Mouse (Mus musculus): ENCODE measurements around the gene Ttll1. TPM values are rescaled to one million over a fixed set of nuclear protein-coding genes. Genes with fewer than 3 reads are reported as not detected.

Gene Ttll1
- total and polyA plus RNA-seq, 3 experiments: 2.3 to 12.3 (median 6.5) TPM

GRCm38 (mm10) chr15:83541647-83542287, 31.1 kb upstream of the Ttll1 start:
- peaks cover 19% of the 10 kb centered on the region for H3K36me3 ChIP-seq (replicated peaks)
- H3K4me1 ChIP-seq (ENCODE audit: insufficient read depth, low read depth, low read length): peaks cover 10% of the 10 kb centered on the region
- no peak for TF ChIP-seq GATA2 (IDR thresholded peaks at IDR 0.05; ENCODE audit: borderline replicate concordance, low read depth, low read length)
- no peak for TF ChIP-seq POLR2AphosphoS5 (IDR thresholded peaks at IDR 0.05; ENCODE audit: insufficient replicate concordance, low read depth, low read length)
- TF ChIP-seq GATA1 (IDR thresholded peaks at IDR 0.05; ENCODE audit: borderline replicate concordance, low read length): no peak
- no peak for TF ChIP-seq TAL1 (conservative IDR thresholded peaks at IDR 0.05; ENCODE audit: low read depth, low read length)
- TF ChIP-seq CTCF (IDR thresholded peaks at IDR 0.05; ENCODE audit: low read depth, low read length): no peak
- peaks cover 51% of the 10 kb centered on the region for H3K27me3 ChIP-seq (ENCODE audit: insufficient read depth, low read length)
- ATAC-seq (ENCODE audit: extremely low read depth, insufficient number of reproducible peaks, low FRiP score, poor library complexity, severe bottlenecking) (no peak), DNase-seq (ENCODE audit: low spot score) (no peak)
- H3K4me3 ChIP-seq (ENCODE audit: low read depth, low read length): no peak overlapping the region
- no peaks in the 10 kb centered on the region for H3K9me3 ChIP-seq (replicated peaks)

DNA sequence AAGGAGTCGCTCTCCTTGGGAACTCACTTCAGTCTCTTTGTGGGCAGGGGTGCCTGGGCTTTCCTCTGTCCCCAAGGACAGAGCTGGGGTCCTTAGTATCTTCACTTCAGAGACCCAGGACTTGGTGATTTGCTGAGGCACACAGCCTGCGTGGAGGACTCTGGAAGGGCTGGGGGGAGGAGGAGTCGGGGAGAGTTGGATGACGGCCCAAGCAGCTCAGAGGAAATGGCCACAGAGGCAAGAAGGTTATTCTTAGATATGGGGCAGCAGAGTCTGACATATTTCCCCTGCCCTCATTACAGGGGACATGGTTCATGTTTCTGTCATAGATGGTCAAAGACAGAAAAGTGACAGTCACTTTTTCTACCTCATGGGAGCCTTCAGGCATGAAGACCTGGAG, 29.2 kb upstream of the Ttll1 start:
- Histone ChIP-seq H3K27me3 (ENCODE audit: insufficient read depth, low read length) (peaks cover 58% of the 10 kb centered on the region), H3K9me3 (replicated peaks) (no peaks in the 10 kb centered on the region), H3K4me1 (ENCODE audit: insufficient read depth, low read depth, low read length) (no peaks in the 10 kb centered on the region; the same call in 1 of the 2 replicates), H3K4me3 (ENCODE audit: low read depth, low read length) (no peak overlapping the region), H3K36me3 (replicated peaks) (peaks cover under 1% of the 10 kb centered on the region)
- ATAC-seq (ENCODE audit: extremely low read depth, insufficient number of reproducible peaks, low FRiP score, poor library complexity, severe bottlenecking) (no peak), DNase-seq (ENCODE audit: low spot score) (no peak)
- no peak for TF ChIP-seq TAL1 (conservative IDR thresholded peaks at IDR 0.05; ENCODE audit: low read depth, low read length)
- TF ChIP-seq GATA1 (IDR thresholded peaks at IDR 0.05; ENCODE audit: borderline replicate concordance, low read length): no peak
- no peak for TF ChIP-seq CTCF (IDR thresholded peaks at IDR 0.05; ENCODE audit: low read depth, low read length)
- TF ChIP-seq GATA2 (IDR thresholded peaks at IDR 0.05; ENCODE audit: borderline replicate concordance, low read depth, low read length): no peak
- no peak for TF ChIP-seq POLR2AphosphoS5 (IDR thresholded peaks at IDR 0.05; ENCODE audit: insufficient replicate concordance, low read depth, low read length)

- Histone ChIP-seq H3K4me1 (ENCODE audit: insufficient read depth, low read depth, low read length) (no peaks in the 10 kb centered on the region; the same call in 1 of the 2 replicates), H3K27me3 (ENCODE audit: insufficient read depth, low read length) (peaks cover 61% of the 10 kb centered on the region), H3K36me3 (replicated peaks) (no peaks in the 10 kb centered on the region), H3K4me3 (ENCODE audit: low read depth, low read length) (no peak overlapping the region), H3K9me3 (replicated peaks) (no peaks in the 10 kb centered on the region)
- ATAC-seq (ENCODE audit: extremely low read depth, insufficient number of reproducible peaks, low FRiP score, poor library complexity, severe bottlenecking): no peak
- TF ChIP-seq POLR2AphosphoS5 (IDR thresholded peaks at IDR 0.05; ENCODE audit: insufficient replicate concordance, low read depth, low read length) (no peak), TAL1 (conservative IDR thresholded peaks at IDR 0.05; ENCODE audit: low read depth, low read length) (no peak), GATA2 (IDR thresholded peaks at IDR 0.05; ENCODE audit: borderline replicate concordance, low read depth, low read length) (no peak), GATA1 (IDR thresholded peaks at IDR 0.05; ENCODE audit: borderline replicate concordance, low read length) (no peak)
- DNase-seq (ENCODE audit: low spot score): no peak
These were observed 28.2 kb upstream of the Ttll1 start for GRCm38 (mm10) chr15:83538855-83539254.

GRCm38 (mm10) chr15:83535890-83536231, 25.2 kb upstream of the Ttll1 start:
- ATAC-seq (ENCODE audit: extremely low read depth, insufficient number of reproducible peaks, low FRiP score, poor library complexity, severe bottlenecking): no peak

GRCm38 (mm10) chr15:83534960-83535889, 24.5 kb upstream of the Ttll1 start:
- ATAC-seq (ENCODE audit: extremely low read depth, insufficient number of reproducible peaks, low FRiP score, poor library complexity, severe bottlenecking): no peak
- 0 out of 2 replicates have a peak, but pooled peaks cover 2% of the 10 kb centered on the region for H3K9me3 ChIP-seq (replicated peaks)
- no peak for DNase-seq (ENCODE audit: low spot score)
- H3K36me3 ChIP-seq (replicated peaks): no peaks in the 10 kb centered on the region
- no peak overlapping the region for H3K4me3 ChIP-seq (ENCODE audit: low read depth, low read length)
- peaks cover 47% of the 10 kb centered on the region for H3K27me3 ChIP-seq (ENCODE audit: insufficient read depth, low read length)
- H3K4me1 ChIP-seq (ENCODE audit: insufficient read depth, low read depth, low read length): no peaks in the 10 kb centered on the region
- no peak for TF ChIP-seq POLR2AphosphoS5 (IDR thresholded peaks at IDR 0.05; ENCODE audit: insufficient replicate concordance, low read depth, low read length)
- no peak for TF ChIP-seq GATA2 (IDR thresholded peaks at IDR 0.05; ENCODE audit: borderline replicate concordance, low read depth, low read length)
- no peak for TF ChIP-seq CTCF (IDR thresholded peaks at IDR 0.05; ENCODE audit: low read depth, low read length)
- no peak for TF ChIP-seq GATA1 (IDR thresholded peaks at IDR 0.05; ENCODE audit: borderline replicate concordance, low read length)
- no peak for TF ChIP-seq TAL1 (conservative IDR thresholded peaks at IDR 0.05; ENCODE audit: low read depth, low read length)

More at GRCm38 (mm10) chr15:83535890-83536231, 25.2 kb upstream of the Ttll1 start:
- H3K4me3 ChIP-seq (ENCODE audit: low read depth, low read length): no peak overlapping the region
- H3K27me3 ChIP-seq (ENCODE audit: insufficient read depth, low read length): peaks cover 47% of the 10 kb centered on the region
- H3K36me3 ChIP-seq (replicated peaks): no peaks in the 10 kb centered on the region
- no peaks in the 10 kb centered on the region for H3K4me1 ChIP-seq (ENCODE audit: insufficient read depth, low read depth, low read length)
- DNase-seq (ENCODE audit: low spot score): no peak
- no peak for TF ChIP-seq CTCF (IDR thresholded peaks at IDR 0.05; ENCODE audit: low read depth, low read length)
- no peak for TF ChIP-seq GATA2 (IDR thresholded peaks at IDR 0.05; ENCODE audit: borderline replicate concordance, low read depth, low read length)
- no peak for TF ChIP-seq TAL1 (conservative IDR thresholded peaks at IDR 0.05; ENCODE audit: low read depth, low read length)
- no peak for TF ChIP-seq POLR2AphosphoS5 (IDR thresholded peaks at IDR 0.05; ENCODE audit: insufficient replicate concordance, low read depth, low read length)
- TF ChIP-seq GATA1 (IDR thresholded peaks at IDR 0.05; ENCODE audit: borderline replicate concordance, low read length): no peak
- H3K9me3 ChIP-seq (replicated peaks): 0 out of 2 replicates have a peak, but pooled peaks cover 2% of the 10 kb centered on the region

DNA sequence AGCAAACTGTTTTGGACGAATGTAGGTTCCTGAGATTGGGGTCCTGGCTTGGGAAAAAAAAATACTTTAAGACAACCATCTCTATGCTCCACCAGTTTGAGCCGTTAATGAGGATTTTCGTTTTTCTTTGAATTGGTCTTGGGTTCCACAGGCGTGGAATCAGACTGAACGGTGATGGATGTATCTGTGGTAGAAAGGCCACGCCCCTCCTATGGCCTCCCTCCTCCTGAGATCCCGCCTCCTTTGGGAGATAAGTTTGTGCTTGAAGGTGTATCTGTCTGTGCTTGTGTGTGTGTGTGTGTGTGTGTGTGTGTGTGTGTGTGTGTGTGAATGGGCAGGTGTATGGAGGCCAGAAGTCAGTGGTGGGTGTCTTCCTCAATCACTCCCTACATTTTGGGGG, 21.9 kb upstream of the Ttll1 start:
- Histone ChIP-seq H3K4me3 (ENCODE audit: low read depth, low read length) (no peak overlapping the region), H3K9me3 (replicated peaks) (0 out of 2 replicates have a peak, but pooled peaks cover 2% of the 10 kb centered on the region), H3K27me3 (ENCODE audit: insufficient read depth, low read length) (peaks cover 45% of the 10 kb centered on the region), H3K4me1 (ENCODE audit: insufficient read depth, low read depth, low read length) (no peaks in the 10 kb centered on the region), H3K36me3 (replicated peaks) (no peaks in the 10 kb centered on the region)
- no peak for ATAC-seq (ENCODE audit: extremely low read depth, insufficient number of reproducible peaks, low FRiP score, poor library complexity, severe bottlenecking)
- no peak for DNase-seq (ENCODE audit: low spot score)
- TF ChIP-seq GATA1 (IDR thresholded peaks at IDR 0.05; ENCODE audit: borderline replicate concordance, low read length): no peak
- no peak for TF ChIP-seq GATA2 (IDR thresholded peaks at IDR 0.05; ENCODE audit: borderline replicate concordance, low read depth, low read length)
- no peak for TF ChIP-seq CTCF (IDR thresholded peaks at IDR 0.05; ENCODE audit: low read depth, low read length)
- TF ChIP-seq POLR2AphosphoS5 (IDR thresholded peaks at IDR 0.05; ENCODE audit: insufficient replicate concordance, low read depth, low read length): no peak
- no peak for TF ChIP-seq TAL1 (conservative IDR thresholded peaks at IDR 0.05; ENCODE audit: low read depth, low read length)
